Comparison of ENCODE assay signal across 11 mouse cellular contexts in the genomic region with DNA sequence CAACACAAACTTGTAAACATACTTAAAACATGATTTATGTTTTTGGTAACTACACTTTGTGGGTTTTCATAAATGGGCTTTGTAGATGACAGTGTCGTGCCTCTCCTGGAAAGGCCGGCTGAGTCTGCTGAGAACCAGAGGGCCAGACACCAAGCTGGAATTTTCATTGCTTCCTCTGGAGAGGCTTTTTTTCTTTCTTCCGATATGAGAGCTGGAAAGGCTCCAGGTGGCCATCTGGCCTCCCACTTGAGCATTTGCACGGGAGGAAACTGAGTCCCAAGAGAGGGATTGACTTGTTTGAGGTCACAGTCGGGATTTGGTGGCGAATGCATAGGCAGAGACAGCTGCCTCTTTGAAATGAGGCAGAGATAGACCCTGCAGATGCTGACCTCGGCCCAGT. TPM values are rescaled to one million over a fixed set of nuclear protein-coding genes. Genes with fewer than 3 reads are reported as not detected.
DNase-seq lines count a peak whose midpoint lies in the region; TF ChIP-seq lines count a peak whose summit lies in the region.
"Had no signal": no experiment of that assay in that cellular context is flagged by ENCODE, and none has a peak within 500 bp of the region (broad histone marks: within the 10 kb centered on the region; RNA-seq: fewer than 3 reads in every experiment).

No protein-coding gene starts in this region.

- peak; percentile 60 for DNase-seq in kidney, adult 2 months
- DNase-seq in kidney, adult 18-20 months = no peak
- peak; percentile 52 for DNase-seq in gastrocnemius, adult 2 months
- DNase-seq in heart, postnatal 14 days = peak; percentile 63 to 71
- no peak for DNase-seq in limb, embryonic 10.5 days (ENCODE audit: low spot score)
- DNase-seq in hindbrain, embryonic 10.5 days (ENCODE audit: low spot score) = no peak
- no peak for DNase-seq in B cell, adult 2 months
- DNase-seq: adrenal gland, postnatal 36 days; cerebellum, adult 8-10 months; spleen, adult 18-20 months had no signal

- TF ChIP-seq CTCF in kidney, adult 2 months (conservative IDR thresholded peaks at IDR 0.05; ENCODE audit: insufficient read depth, insufficient read length, low read depth, low read length) = no peak
- no peak for TF ChIP-seq CTCF in gastrocnemius, adult 2 months (IDR thresholded peaks at IDR 0.05)

- H3K36me3 ChIP-seq in kidney, adult 2 months (ENCODE audit: control insufficient read depth, insufficient read depth, low read length) = no peaks in the 10 kb centered on the region
- no peaks in the 10 kb centered on the region for H3K36me3 ChIP-seq in limb, embryonic 10.5 days
- H3K36me3 ChIP-seq in hindbrain, embryonic 10.5 days = no peaks in the 10 kb centered on the region
- H3K36me3 ChIP-seq: embryonic facial prominence, embryonic 13.5 days had no signal

- H3K4me1 ChIP-seq in kidney, adult 2 months (ENCODE audit: control insufficient read depth, insufficient read depth, low read length) = no peaks in the 10 kb centered on the region; the same call in 1 of the 2 replicates
- H3K4me1 ChIP-seq in limb, embryonic 10.5 days = peaks cover 80% of the 10 kb centered on the region
- H3K4me1 ChIP-seq in hindbrain, embryonic 10.5 days (replicated peaks) = peaks cover 76% of the 10 kb centered on the region

- no peak overlapping the region for H3K4me3 ChIP-seq in kidney, adult 2 months (ENCODE audit: insufficient read depth, low read depth, low read length)
- no peak overlapping the region for H3K4me3 ChIP-seq in gastrocnemius, adult 2 months
- H3K4me3 ChIP-seq in limb, embryonic 10.5 days = no peak overlapping the region
- no peak overlapping the region for H3K4me3 ChIP-seq in hindbrain, embryonic 10.5 days
- H3K4me3 ChIP-seq: embryonic facial prominence, embryonic 13.5 days had no signal

- no peaks in the 10 kb centered on the region for H3K9me3 ChIP-seq in limb, embryonic 10.5 days (replicated peaks)
- no peaks in the 10 kb centered on the region for H3K9me3 ChIP-seq in hindbrain, embryonic 10.5 days
- H3K9me3 ChIP-seq: embryonic facial prominence, embryonic 13.5 days had no signal

- H3K27ac ChIP-seq in kidney, adult 2 months (ENCODE audit: insufficient read depth, low read depth, low read length) = no peak overlapping the region
- no peak overlapping the region for H3K27ac ChIP-seq in gastrocnemius, adult 2 months
- peak overlapping the region; percentile 50; the same call in 1 of the 2 replicates for H3K27ac ChIP-seq in limb, embryonic 10.5 days
- H3K27ac ChIP-seq in hindbrain, embryonic 10.5 days = no peak overlapping the region
- H3K27ac ChIP-seq: embryonic facial prominence, embryonic 13.5 days had no signal

- TF ChIP-seq POLR2A in kidney, adult 2 months (IDR thresholded peaks at IDR 0.05; ENCODE audit: low read depth, low read length) = no peak

- WGBS in kidney, adult 2 months = 66% methylated on average over 7 of the region's 7 CpGs
- 66% methylated on average over 7 of the region's 7 CpGs for WGBS in limb, embryonic 10.5 days
- 69% methylated on average over 7 of the region's 7 CpGs for whole genome bisulfite sequencing in hindbrain, embryonic 10.5 days

- intact Hi-C loops in gastrocnemius, adult 2 months (cut with DNase I) = no loop called here
- intact Hi-C loops in heart, postnatal 14 days (cut with DNase I) = no loop called here

- no peaks in the 10 kb centered on the region for H3K27me3 ChIP-seq in kidney, adult 2 months (replicated peaks; ENCODE audit: control insufficient read depth, insufficient read depth, low read length)
- H3K27me3 ChIP-seq in limb, embryonic 10.5 days (ENCODE audit: low read depth, poor library complexity, severe bottlenecking) = no peaks in the 10 kb centered on the region
- H3K27me3 ChIP-seq in hindbrain, embryonic 10.5 days (ENCODE audit: insufficient read depth, poor library complexity, severe bottlenecking) = peaks cover 16% of the 10 kb centered on the region

RNA-seq across cellular contexts. Expression of gene Smad3, which starts 31.6 kb away (rescaled TPM):
- polyA plus RNA-seq in kidney, adult 2 months (2012; rRNA removed) = 33.5 and 37.0 TPM in 2 replicates
- total RNA-seq in gastrocnemius, adult 2 months (2021) = 10 to 100 TPM; 61.7 to 75.3 TPM
- total RNA-seq in heart, postnatal 14 days (2021) = 10 to 100 TPM; 13.2 to 14.8 TPM
- polyA plus RNA-seq in limb, embryonic 10.5 days (2016; fragmentation: Nextera tagmentation; extraction: Ambion mirVana) = 27.1 and 27.7 TPM in 2 replicates
- polyA plus RNA-seq in hindbrain, embryonic 10.5 days (2016; fragmentation: Nextera tagmentation; extraction: Ambion mirVana) = 24.2 TPM in 2 replicates

Comparison
In these comparisons a context has a peak if more than half of its experiments do, and no peak if none do; other contexts are left out.
1. DNase-seq: peak in kidney, adult 2 months (single experiment), gastrocnemius, adult 2 months (single experiment) and heart, postnatal 14 days (2 of 2); none in kidney, adult 18-20 months (single experiment), limb, embryonic 10.5 days (single experiment), hindbrain, embryonic 10.5 days (single experiment) and B cell, adult 2 months (0 of 2).